Mouse (Mus musculus): ENCODE data around the gene Adap1. TPM values are rescaled to one million over a fixed set of nuclear protein-coding genes. Genes with fewer than 3 reads are reported as not detected.
A peak's percentile ranks its signal among the peaks of the same experiment; 100 is the strongest.

The Adap1 gene
- polyA plus RNA-seq, 1 experiment from 2014 or later: 3.3 TPM

- H3K27me3 ChIP-seq: no peaks in the 10 kb centered on the region
- no peak overlapping the region for H3K4me3 ChIP-seq (replicated peaks)
- H3K4me2 ChIP-seq: no peak overlapping the region
- H3K9ac ChIP-seq: no peak overlapping the region
- peaks cover 31% of the 10 kb centered on the region for H3K4me1 ChIP-seq (replicated peaks)
- DNase-seq: peak; percentile 24
- no peak overlapping the region for H3K27ac ChIP-seq
- no peaks in the 10 kb centered on the region for H3K9me3 ChIP-seq (replicated peaks)
- 21% methylated on average over 3 of the region's 3 CpGs for WGBS (ENCODE audit: insufficient replicate concordance)
- H3K36me3 ChIP-seq: peaks cover 80% of the 10 kb centered on the region
- no peak for ATAC-seq (ENCODE audit: low read depth)
Observed at GRCm38 (mm10) chr5:139247767-139248166, 77.7 kb downstream of the Adap1 start.

GRCm38 (mm10) chr5:139243384-139243783, 82.0 kb downstream of the Adap1 start:
- WGBS (ENCODE audit: insufficient replicate concordance): 82% methylated on average over 1 of the region's 1 CpGs
- Histone ChIP-seq H3K4me2 (no peak overlapping the region), H3K27me3 (no peaks in the 10 kb centered on the region), H3K9ac (no peak overlapping the region), H3K4me1 (replicated peaks) (peaks cover 18% of the 10 kb centered on the region), H3K36me3 (peaks cover 100% of the 10 kb centered on the region), H3K4me3 (replicated peaks) (no peak overlapping the region), H3K9me3 (replicated peaks) (no peaks in the 10 kb centered on the region), H3K27ac (no peak overlapping the region)
- DNase-seq (no peak), ATAC-seq (ENCODE audit: low read depth) (no peak)

GRCm38 (mm10) chr5:139241022-139241761, 84.2 kb downstream of the Adap1 start:
- no peaks in the 10 kb centered on the region for H3K9me3 ChIP-seq (replicated peaks)
- DNase-seq (no peak), ATAC-seq (ENCODE audit: low read depth) (no peak)
- no peak overlapping the region for H3K9ac ChIP-seq
- no peaks in the 10 kb centered on the region for H3K27me3 ChIP-seq
- 87% methylated on average over 15 of the region's 15 CpGs for WGBS (ENCODE audit: insufficient replicate concordance)
- no peaks in the 10 kb centered on the region for H3K4me1 ChIP-seq (replicated peaks)
- no peak overlapping the region for H3K4me2 ChIP-seq
- no peak overlapping the region for H3K4me3 ChIP-seq (replicated peaks)
- no peak overlapping the region for H3K27ac ChIP-seq
- H3K36me3 ChIP-seq: peaks cover 100% of the 10 kb centered on the region

- 88% methylated on average over 4 of the region's 4 CpGs for WGBS (ENCODE audit: insufficient replicate concordance)
- no peaks in the 10 kb centered on the region for H3K9me3 ChIP-seq (replicated peaks)
- DNase-seq: no peak
- H3K4me3 ChIP-seq (replicated peaks): no peak overlapping the region
- H3K27me3 ChIP-seq: no peaks in the 10 kb centered on the region
- H3K9ac ChIP-seq: no peak overlapping the region
- H3K4me2 ChIP-seq: no peak overlapping the region
- no peak for ATAC-seq (ENCODE audit: low read depth)
- H3K4me1 ChIP-seq (replicated peaks): no peaks in the 10 kb centered on the region
- no peak overlapping the region for H3K27ac ChIP-seq
- H3K36me3 ChIP-seq: peaks cover 99% of the 10 kb centered on the region
Observed at GRCm38 (mm10) chr5:139237436-139237835, 88.0 kb downstream of the Adap1 start.

GRCm38 (mm10) chr5:139234423-139234822, 91.0 kb downstream of the Adap1 start:
- Histone ChIP-seq H3K27ac (no peak overlapping the region), H3K27me3 (no peaks in the 10 kb centered on the region), H3K9me3 (replicated peaks) (no peaks in the 10 kb centered on the region), H3K9ac (no peak overlapping the region), H3K36me3 (peaks cover 99% of the 10 kb centered on the region), H3K4me3 (replicated peaks) (no peak overlapping the region), H3K4me2 (no peak overlapping the region), H3K4me1 (replicated peaks) (peaks cover 17% of the 10 kb centered on the region)
- DNase-seq (no peak), ATAC-seq (ENCODE audit: low read depth) (no peak)
- WGBS (ENCODE audit: insufficient replicate concordance): 91% methylated on average over 4 of the region's 4 CpGs

GRCm38 (mm10) chr5:139232083-139232482, 93.3 kb downstream of the Adap1 start:
- H3K27me3 ChIP-seq: no peaks in the 10 kb centered on the region
- H3K4me2 ChIP-seq: no peak overlapping the region
- WGBS (ENCODE audit: insufficient replicate concordance): 22% methylated on average over 3 of the region's 3 CpGs
- DNase-seq (no peak), ATAC-seq (ENCODE audit: low read depth) (peak; percentile 51; the same call in 1 of the 2 replicates)
- no peak overlapping the region for H3K27ac ChIP-seq
- H3K9ac ChIP-seq: no peak overlapping the region
- H3K9me3 ChIP-seq (replicated peaks): no peaks in the 10 kb centered on the region
- H3K4me1 ChIP-seq (replicated peaks): peaks cover 17% of the 10 kb centered on the region
- H3K4me3 ChIP-seq (replicated peaks): no peak overlapping the region
- peaks cover 99% of the 10 kb centered on the region for H3K36me3 ChIP-seq

GRCm38 (mm10) chr5:139229716-139230115, 95.7 kb downstream of the Adap1 start:
- no peak overlapping the region for H3K9ac ChIP-seq
- no peaks in the 10 kb centered on the region for H3K27me3 ChIP-seq
- 85% methylated on average over 3 of the region's 3 CpGs for WGBS (ENCODE audit: insufficient replicate concordance)
- H3K9me3 ChIP-seq (replicated peaks): no peaks in the 10 kb centered on the region
- no peak overlapping the region for H3K4me2 ChIP-seq
- H3K36me3 ChIP-seq: peaks cover 98% of the 10 kb centered on the region
- peaks cover 17% of the 10 kb centered on the region for H3K4me1 ChIP-seq (replicated peaks)
- H3K27ac ChIP-seq: no peak overlapping the region
- H3K4me3 ChIP-seq (replicated peaks): no peak overlapping the region
- DNase-seq (no peak), ATAC-seq (ENCODE audit: low read depth) (no peak)

GRCm38 (mm10) chr5:139228318-139228717, 97.1 kb downstream of the Adap1 start:
- Histone ChIP-seq H3K27me3 (no peaks in the 10 kb centered on the region), H3K4me1 (replicated peaks) (peaks cover 17% of the 10 kb centered on the region), H3K4me3 (replicated peaks) (no peak overlapping the region), H3K9ac (no peak overlapping the region), H3K4me2 (no peak overlapping the region), H3K36me3 (peaks cover 98% of the 10 kb centered on the region), H3K27ac (no peak overlapping the region), H3K9me3 (replicated peaks) (no peaks in the 10 kb centered on the region)
- WGBS (ENCODE audit: insufficient replicate concordance): 92% methylated on average over 3 of the region's 3 CpGs
- DNase-seq: no peak
- ATAC-seq (ENCODE audit: low read depth): no peak

- 75% methylated on average over 2 of the region's 2 CpGs for WGBS (ENCODE audit: insufficient replicate concordance)
- ATAC-seq (ENCODE audit: low read depth) (no peak), DNase-seq (no peak)
- Histone ChIP-seq H3K4me2 (no peak overlapping the region), H3K4me1 (replicated peaks) (peaks cover 20% of the 10 kb centered on the region), H3K27ac (no peak overlapping the region), H3K4me3 (replicated peaks) (no peak overlapping the region), H3K9me3 (replicated peaks) (no peaks in the 10 kb centered on the region), H3K9ac (no peak overlapping the region), H3K27me3 (no peaks in the 10 kb centered on the region), H3K36me3 (peaks cover 98% of the 10 kb centered on the region)
Observed at GRCm38 (mm10) chr5:139227645-139228044, 97.8 kb downstream of the Adap1 start.

GRCm38 (mm10) chr5:139227236-139227635, 98.2 kb downstream of the Adap1 start:
- H3K4me2 ChIP-seq: no peak overlapping the region
- H3K4me1 ChIP-seq (replicated peaks): peaks cover 18% of the 10 kb centered on the region
- H3K4me3 ChIP-seq (replicated peaks): no peak overlapping the region
- H3K9me3 ChIP-seq (replicated peaks): no peaks in the 10 kb centered on the region
- 91% methylated on average over 4 of the region's 4 CpGs for WGBS (ENCODE audit: insufficient replicate concordance)
- no peak overlapping the region for H3K27ac ChIP-seq
- no peaks in the 10 kb centered on the region for H3K27me3 ChIP-seq
- no peak for DNase-seq
- H3K9ac ChIP-seq: no peak overlapping the region
- no peak for ATAC-seq (ENCODE audit: low read depth)
- peaks cover 98% of the 10 kb centered on the region for H3K36me3 ChIP-seq

GRCm38 (mm10) chr5:139223331-139223730, 102.1 kb downstream of the Adap1 start:
- Histone ChIP-seq H3K4me3 (replicated peaks) (no peak overlapping the region), H3K9me3 (replicated peaks) (no peaks in the 10 kb centered on the region), H3K9ac (no peak overlapping the region), H3K27me3 (no peaks in the 10 kb centered on the region), H3K4me2 (no peak overlapping the region), H3K4me1 (replicated peaks) (0 out of 2 replicates have a peak, but pooled peaks cover 6% of the 10 kb centered on the region), H3K36me3 (peaks cover 83% of the 10 kb centered on the region), H3K27ac (no peak overlapping the region)
- DNase-seq (no peak), ATAC-seq (ENCODE audit: low read depth) (no peak)
- 91% methylated on average over 10 of the region's 10 CpGs for WGBS (ENCODE audit: insufficient replicate concordance)
